Mouse (Mus musculus) R1 (cell line): ENCODE results near the gene Gdf2.

ENCODE experiments used
- DNase-seq: peaks from one replicate; pipeline ENCODE4 v3.0.0-alpha.2; 2018; ENCODE audit warnings: low read depth, low spot score

Gdf2 gene

DNA sequence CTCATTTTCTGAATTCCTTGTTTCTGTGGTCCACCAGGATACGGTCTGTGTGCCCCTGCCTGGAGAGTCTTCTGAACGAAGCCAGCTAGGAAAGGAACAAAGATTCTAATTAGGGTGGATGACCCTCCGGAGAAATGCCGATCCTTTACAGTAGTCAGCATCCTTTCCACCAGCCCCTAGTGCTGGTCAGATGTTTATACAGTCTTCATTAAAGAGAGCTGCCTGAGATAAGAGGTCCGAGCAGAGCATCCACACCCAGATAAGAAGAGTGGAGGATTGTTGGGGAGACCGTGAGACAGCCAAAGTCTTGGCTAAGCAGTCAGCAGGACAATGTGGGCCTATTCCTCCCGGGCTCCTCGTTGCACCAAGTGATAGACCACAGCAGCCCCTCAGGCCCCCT is at the start of gene Gdf2:
Gene Gdf2 (plus strand): TSS at position 301 of the 400 bp plus-strand sequence.
- DNase-seq: no peak

DNA sequence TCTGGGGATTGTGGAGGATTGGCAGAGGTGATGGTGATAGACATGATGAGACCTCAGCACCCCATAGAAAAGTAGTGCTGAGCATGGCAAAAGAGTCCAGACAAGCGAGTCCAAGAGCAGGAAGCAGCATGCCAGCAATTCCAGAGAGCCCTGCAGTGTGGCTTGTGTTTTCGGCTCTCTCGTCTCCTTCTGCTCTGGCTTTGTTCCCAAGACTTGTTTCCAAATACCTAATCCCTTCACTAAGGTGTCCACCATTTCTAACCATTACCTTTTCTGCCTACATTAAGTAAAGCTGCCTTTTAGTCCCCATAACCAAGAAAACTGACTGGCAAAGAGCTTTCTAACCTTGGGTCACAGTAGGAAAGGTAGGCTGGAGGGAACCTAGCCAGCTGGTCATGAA is 49.3 kb upstream of the Gdf2 start:
- DNase-seq: no peak

DNA sequence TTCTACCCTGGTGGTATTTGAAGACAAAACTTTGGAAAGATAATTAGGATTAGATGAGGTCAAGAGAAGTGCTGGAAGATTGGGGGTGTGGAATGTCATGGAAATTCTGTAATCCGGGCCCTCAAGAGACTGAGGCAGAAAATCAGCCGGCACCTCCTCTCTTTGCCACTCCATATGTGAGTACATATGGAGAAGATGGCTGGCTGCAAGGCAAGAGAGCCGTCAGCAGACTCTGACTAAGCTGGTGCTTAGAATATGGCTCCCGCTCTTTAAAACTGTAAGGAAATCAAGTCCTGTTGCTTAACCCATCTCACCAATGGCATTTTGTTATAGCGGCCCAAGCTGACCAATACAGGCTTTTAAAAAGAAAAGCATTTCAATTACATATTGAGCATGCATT is 45.1 kb upstream of the Gdf2 start:
- no peak for DNase-seq

DNA sequence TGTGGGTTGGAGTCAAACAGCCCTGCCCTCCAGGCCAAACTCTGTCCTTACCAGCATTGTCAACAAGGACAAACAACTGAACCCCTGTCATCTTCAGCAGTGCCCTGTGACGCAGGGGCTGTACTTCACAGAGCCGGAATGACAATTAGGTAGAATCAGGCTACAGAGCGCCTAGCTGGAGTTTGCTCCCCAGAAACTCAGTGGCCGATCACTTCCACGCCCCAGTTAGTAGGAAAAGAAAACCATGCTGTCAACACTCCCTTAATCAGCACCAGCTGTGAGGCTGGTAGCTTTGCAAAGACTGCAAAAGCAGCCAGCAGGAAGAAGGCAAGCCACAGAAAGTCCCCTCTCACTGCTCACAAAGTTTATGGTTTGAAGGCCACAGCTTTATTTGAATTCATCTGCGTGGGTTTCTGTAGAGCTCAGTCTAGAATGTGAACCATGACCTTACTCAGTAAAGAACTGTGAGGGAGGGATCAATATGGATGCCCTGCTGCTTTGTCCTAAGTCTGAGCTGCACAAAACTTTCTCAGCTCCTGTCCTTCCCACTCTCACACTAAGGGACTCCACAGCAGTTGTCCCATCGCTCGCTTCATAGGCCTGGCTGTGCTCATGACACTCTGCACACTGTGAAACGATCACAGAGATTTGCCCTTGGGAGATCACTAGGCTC is 44.1 kb upstream of the Gdf2 start:
- DNase-seq: no peak

DNA sequence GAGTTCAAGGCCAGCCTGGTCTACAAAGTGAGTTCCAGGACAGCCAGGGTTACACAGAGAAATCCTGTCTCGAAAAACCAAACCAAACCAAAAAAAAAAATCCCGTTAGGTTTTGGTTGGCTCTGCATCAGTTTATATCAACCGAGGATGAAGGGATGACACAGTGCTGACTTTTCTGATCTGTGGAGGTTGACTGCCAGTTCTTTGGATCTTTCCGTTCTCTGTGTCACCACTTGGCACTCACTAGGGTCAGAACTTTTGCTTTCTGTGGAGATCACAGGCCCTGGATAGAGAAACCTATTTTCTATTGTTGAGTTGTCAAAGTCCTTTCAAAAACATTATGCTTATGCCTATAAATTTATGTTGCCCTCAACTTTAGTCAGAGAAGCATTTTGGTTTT is 38.1 kb upstream of the Gdf2 start:
- no peak for DNase-seq

DNA sequence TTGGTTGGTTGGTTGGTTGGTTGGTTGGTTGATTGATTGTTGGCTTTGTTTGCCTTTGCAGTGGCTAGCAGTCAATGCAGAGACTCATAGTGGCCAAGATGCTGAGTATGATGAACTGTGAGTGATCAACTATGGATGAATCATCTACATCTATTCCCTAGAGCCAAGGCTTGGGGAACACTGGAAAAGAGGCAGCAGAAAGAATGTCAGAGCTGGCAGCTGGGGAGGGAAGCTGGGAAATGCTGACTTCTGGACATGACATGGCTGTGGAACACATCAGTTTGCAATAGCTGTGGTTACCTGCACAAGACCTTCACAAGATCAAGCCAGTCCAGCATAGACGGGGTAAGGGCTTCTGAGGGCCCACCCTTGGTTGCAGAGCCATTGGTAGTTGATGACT is 37.6 kb upstream of the Gdf2 start:
- no peak for DNase-seq

DNA sequence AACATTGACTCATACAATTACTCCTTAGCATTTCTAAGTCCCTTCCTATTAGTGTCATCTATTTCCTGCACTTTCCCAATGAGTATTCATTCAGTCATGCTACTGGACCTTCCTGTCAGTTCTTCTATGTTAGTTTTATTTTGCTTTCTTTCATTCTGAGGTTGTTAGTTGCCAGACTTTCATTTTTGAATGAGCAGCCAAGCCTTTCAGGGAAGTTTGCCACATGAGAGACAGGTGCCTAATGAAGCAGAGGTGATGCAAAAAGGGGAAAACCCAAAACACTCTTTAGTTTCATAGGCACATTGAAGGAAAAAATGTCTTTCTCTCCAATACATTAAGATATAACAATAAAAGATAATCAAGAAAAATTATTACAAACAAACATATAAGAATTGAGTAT is 36.0 kb upstream of the Gdf2 start:
- DNase-seq: no peak

DNA sequence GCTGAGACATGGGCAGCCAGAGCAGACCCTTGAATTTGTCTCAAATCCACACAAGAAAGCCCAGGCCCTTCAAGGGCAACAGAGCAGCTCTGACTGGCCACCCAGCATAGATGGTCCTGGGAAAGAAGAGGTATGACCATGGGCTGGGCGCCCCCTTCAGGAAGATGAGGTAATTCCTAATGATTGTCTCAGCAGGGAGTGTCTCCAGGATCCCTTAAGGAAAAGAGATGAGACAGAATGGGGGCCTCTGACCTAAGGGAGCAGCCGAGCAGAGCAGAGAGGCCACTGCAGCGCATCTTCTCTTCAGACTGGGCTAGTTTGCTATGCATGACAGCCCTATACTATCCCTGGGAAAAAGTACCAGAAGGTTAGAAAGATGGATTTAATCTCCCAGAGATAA is 27.1 kb upstream of the Gdf2 start:
- DNase-seq: peak; percentile 34

DNA sequence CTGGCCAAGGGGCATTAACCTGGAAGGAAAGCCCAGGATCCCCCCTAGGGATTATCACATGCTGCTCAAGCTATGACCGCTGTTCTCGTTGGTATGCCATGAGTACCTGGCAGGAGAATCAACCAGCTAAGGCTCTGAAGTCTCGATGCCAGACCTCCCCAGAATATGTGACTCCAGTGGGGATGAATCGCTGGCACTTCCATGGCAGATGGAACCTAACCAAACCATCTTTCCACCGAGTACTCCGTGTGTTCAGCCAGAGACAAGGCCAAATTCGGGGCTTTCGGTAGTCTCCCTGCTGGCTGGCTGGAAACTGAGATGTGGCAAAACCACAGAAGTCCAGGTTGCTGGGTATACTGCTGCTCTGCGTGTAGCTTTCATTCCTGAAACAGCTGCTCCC is 26.6 kb upstream of the Gdf2 start:
- DNase-seq: no peak

DNA sequence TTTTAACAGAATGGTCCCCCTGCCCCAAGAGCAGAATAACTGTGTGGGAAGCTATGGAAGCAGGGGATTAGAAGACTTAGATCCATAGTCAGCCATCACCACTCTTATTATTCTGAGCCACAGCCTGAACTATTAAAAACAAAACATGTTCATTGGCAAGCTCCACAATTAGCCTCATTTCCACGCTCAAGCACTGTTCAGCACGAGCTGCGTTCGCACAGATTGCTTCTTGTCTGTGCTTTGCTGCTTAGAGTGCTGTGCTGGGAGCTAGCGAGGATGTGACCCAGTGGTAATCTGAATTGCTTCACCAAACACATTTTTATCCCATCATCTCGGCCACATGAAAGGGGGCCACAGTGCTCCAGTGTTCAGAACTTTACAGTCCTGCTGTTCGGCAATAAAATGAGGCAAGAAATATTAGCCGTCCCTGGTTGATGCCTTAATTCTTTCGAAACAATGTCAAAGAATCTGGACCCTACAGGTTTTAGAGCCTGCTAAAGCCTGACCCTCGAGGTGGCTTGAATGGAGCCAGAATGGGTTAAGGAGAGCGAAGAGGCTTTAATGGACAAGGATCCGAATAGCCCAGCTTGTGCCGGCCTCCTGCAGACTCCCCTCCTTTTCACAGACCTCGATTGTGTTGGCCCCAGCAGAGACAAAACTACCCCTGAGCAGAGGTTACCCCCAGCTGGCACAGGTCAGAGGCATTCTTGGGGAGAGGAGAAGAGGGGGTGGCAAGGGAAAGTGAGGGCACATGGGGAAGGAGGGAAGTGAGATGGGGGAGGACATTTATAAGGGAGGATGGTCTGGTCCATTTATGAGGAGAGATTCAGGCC is 19.9 kb upstream of the Gdf2 start:
- DNase-seq: no peak

DNA sequence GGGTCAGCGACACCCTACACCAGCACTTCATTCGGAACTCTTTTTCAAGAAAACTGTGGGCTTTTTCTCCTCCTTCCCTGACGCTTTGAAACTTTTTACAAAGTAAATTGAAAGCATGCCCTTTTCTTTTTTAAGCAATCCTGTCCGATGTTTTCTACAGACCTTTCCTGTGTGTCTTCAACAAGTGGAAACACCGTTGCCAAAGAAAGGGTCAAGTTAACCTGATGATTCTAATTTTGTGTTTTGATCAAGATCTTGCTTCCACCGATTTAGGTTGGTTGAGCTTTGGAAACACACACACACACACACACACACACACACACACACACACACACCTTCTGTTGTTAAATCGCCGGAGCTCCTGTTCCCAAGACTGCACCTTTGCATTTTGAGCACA is 18.1 kb upstream of the Gdf2 start:
- no peak for DNase-seq

DNA sequence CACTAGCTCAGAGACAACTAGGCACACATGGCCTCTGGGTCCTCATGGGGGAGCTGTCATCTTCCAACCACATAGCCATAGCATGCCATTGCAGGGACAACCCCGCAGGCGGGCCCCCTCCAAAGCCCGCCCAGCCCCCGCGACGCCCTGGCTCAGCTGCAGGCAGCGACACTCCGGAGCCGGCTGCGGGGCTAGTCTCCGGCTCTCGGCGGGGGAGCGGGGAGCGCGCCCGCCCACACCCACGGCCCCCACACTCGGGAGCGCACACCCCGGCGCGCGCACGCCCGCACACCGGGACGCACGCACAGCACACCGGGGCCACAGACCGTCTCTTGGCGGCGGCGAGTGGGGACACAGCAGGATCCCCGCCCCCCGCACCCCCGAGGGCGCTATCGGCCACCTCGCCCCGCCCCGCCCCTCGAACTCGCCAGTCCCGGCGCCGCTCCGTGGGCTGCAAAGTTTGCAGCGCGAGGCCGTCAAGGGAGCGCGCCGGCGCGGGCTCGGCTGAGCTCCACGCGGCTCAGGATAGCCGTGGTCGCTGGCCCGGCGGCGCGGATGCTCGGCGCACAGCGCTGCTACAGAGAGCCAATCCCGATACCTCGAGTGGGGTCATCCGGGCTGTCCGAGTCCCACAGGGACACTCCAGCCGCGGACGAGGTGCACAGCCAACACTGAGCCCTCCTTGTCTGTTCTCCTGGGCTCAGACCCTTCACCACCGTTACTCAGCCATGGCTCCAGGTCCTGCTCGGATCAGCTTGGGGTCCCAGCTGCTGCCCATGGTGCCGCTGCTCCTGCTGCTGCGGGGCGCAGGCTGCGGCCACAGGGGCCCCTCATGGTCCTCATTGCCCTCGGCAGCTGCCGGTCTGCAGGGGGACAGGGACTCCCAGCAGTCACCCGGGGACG is 17.4 kb upstream of the Gdf2 start, which contains the start of gene Gdf10:
Gene Gdf10 (plus strand): TSS at position 420 of the 903 bp plus-strand sequence.
- DNase-seq: peak; percentile 40

DNA sequence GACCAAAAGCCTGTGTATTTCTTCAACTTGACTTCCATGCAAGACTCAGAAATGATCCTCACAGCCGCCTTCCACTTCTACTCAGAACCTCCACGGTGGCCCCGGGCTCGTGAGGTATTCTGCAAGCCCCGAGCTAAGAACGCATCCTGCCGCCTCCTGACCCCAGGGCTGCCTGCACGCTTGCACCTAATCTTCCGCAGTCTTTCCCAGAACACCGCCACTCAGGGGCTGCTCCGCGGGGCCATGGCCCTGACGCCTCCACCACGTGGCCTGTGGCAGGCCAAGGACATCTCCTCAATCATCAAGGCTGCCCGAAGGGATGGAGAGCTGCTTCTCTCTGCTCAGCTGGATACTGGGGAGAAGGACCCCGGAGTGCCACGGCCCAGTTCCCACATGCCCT is 9.0 kb upstream of the Gdf2 start:
- DNase-seq: no peak

DNA sequence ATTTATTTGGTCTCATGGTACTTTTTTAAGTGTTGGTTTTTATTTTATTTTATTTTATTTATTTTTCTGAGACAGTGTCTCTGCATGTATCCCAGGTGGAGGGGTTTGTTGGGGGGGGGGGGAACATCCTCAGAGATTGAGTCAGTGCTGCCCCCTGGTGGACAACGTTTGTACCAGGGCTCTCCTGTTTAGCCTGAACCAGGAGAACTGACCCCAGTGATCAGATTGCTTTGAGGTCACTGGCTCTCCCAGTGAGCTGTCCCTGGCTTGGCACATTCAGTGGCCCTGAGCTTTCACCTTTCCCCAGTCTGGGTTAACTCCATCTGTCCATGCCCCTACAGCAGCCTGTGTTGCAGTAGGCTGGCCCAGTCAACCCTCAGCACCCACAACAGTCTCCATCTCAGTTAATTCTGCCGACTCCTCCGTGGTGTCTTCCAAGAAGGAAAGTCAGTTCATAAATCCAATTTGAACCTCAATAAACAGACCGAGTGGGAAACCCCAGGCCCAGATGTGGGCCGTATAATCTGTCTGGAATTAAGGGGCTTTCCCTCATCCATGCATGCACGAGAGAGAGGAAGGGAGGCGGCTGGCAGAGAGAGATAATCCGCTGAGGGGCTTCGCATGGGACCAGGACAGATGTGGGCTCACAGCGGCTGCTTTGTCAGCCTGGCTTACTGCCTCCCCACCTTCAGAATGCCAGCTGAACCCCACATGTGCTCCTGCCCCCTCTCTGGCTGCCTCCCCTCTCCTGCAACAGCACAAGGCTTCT is 7.7 kb upstream of the Gdf2 start:
- DNase-seq: peak; percentile 50

DNA sequence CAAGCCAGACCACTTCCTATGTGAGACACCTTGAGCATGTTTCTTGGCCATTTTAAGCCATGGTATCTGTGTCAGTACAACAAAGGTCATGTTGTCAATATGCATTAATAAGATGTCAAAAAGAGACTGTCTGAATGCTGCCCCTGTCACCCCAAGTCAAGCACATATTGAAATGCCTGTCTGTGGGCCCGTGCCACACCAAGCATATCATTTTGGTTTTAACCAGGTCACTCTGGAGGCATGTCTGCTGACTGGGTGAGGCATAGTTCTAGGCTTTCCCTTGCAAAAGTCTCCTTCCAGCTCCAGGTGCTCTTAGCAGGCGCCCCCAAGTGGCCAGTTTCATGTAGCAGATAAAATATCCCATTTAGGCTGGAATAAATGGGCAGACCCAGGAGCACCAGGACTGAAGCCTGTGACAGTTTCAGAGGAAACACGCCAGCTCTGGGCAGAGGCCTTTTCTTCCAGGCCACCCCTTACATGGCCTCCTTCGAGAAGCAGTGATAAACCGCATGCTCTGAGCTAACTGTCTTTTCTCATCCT is 7.0 kb upstream of the Gdf2 start:
- DNase-seq: peak; percentile 65

DNA sequence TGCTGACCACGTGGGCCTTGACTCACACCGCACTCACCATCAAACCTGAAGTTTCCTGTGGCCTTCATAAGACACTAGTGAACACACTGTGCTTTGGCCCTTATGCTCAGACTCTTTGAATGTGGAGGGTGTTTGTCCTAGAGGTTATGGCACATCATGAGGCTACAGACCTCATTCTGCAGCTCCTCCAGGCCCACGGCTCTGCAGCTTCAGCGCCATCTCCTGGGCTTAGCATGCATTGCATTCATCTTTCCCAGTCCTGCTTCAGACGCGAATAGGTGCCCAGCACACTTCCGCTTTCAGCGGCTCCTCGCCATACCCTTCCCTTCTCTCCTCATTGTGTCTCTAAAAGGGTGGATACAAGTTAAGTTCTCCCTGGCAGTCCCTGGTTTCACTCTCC is 1.7 kb upstream of the Gdf2 start:
- DNase-seq: peak; percentile 26

DNA sequence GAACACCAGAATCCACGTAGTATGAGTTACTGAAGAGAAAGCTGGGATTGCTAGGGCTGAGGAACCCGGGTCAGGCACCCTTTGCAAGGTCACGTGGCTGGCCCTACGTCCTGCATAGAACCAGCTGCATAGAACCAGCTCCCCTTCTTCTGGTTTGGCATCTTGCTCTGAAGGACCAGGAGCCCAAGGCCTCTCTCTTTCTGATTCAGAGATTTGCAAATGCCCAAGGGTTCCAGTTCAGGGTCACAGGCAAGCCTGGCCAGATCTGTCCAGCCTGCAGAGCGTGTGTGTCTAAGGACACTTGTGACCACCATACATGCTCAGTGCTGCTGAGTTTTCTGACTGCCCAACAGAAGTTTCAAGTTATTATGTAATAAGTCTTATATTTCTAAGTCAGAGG is 1.4 kb downstream of the Gdf2 start:
- no peak for DNase-seq

DNA sequence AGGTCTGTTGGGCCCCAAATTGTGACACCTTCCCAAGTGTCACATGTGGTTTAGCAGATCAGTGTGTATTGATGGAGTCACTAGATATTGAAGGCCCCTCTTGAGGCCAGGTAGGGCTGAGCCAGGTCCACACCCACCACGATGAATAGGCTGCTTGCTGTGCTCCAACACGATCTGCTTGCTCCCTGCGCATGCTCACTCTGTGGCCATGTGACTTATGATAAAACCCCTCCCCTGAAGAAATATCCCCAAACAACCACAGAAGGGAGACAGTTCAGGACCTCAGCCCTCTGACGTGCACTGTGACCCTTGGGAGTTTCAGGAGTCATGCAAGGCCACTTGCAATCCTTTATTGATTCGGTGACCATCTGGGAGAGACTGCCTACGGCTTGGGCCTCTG is 5.3 kb downstream of the Gdf2 start:
- no peak for DNase-seq

DNA sequence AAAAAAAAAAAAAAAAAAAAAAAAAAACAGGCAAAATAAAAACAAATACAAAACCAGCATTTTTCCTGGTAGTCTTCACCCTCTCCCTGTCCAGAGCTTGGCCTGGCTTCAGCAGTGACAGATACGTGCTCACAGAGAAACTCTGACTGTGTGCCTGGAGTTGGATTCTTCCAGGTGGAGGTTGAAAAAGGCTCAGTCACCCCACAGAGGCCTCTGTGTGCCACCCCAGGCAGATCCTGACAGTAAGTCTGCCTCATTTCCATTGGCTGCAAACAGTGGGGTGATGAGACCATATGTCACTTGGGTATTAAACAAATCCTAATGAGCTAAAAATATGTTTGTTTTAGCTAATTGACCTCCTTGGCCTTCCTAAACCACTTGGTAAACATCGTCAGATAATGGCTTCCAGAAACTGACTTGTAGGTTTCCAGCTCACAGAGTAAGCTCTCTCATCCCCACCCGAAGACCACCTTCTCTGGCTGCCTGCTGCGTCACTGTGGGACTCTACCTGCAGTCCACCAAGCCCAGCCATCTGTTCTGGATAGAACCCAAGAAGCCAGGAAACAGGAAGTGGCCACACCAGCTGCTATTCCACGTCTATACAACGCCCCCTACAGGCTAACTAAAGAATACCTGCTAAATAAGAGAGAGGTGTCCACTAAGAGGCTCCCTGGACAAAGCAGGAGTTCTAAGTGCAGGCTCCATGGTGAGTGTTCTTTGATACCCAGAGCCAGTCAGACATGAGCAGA is 11.6 kb downstream of the Gdf2 start:
- peak; percentile 15 for DNase-seq

DNA sequence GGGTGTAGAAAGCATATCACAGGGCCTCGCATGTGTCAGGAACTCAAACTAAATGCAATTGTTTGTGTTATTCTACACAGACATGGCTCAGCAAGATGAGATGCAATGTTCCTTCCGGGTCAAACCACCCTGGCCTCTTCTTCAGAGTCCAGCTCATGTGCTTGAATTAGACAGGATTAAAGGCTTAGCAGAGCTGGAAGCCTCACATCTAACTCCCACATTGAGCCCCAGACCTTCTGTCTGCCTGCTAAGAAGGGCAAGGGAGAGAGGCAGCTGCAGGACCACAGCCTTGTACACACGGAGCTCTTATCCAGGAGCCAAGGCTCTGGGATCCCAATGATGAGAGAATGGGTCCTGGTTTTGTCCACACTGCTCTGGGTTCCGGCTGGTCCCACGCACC is 12.9 kb downstream of the Gdf2 start, which contains the start of gene Rbp3:
Gene Rbp3 (plus strand): TSS at position 243 of the 400 bp plus-strand sequence.
- no peak for DNase-seq
